Mouse (Mus musculus) left cerebral cortex, postnatal 25 days (tissue): Measurements from ENCODE around the gene Wdr44. TPM values are rescaled to one million over a fixed set of nuclear protein-coding genes. Genes with fewer than 3 reads are reported as not detected.
"Not testable (repeated sequence)": the region's sequence is repeated elsewhere in the genome, so short reads cannot be mapped to it uniquely, and the experiment has no call there.

Experiments
- DNase-seq, 2 experiments: peaks; one replicate each; pipeline ENCODE4 v3.0.0; 2022; ENCODE audit warnings: low spot score in 2 of 2, mixed read lengths in 1 of 2
- intact Hi-C: fragments of 180-260 bp; cut with DNase I; formaldehyde crosslinking; loops from one replicate; pipeline ENCODE4 v1.15.1; 2025
- total RNA-seq, 2 experiments: library from RNA; stranded (reverse); gene quantifications; 2 replicates each; pipeline ENCODE4 v1.2.3; 2021

Gene Wdr44
- 10 to 100 TPM; 22.3 to 22.6 TPM for total RNA-seq

DNA sequence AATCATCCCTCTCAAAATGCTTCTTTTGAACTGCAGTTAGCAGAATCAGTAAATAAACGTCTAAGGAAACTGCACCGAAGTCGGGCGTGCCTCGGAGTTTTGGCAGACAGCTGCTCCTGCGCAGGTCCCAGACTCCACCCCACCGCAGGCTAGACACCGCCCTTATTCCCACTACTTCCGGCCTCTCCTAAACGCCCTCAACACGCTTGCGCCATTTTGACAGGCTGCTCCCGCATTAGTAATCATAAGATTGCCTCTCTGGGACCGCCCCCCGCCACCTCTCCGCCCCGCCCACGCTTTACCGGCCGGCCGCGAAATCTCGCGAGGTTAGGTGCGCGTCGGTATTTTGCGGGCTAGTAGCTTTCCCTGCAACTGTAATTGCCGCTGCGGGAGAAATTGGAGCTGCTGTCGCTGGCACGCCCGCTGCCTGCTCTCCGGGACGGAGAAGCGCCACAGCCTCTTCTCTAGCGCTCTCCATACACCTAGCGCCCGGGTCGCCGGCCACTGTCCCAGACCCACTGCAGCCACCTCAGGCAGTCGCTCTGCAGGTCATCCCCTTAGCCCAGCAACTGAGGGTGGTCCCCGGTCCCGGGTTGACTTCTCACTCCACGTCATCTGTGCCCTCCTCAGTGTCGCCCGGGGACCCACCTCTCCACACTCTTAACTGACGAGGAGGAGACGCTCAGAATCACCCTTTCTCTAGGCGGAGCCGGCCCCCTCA is at the start of gene Wdr44:
Wdr44 (plus strand) TSS at position 330 of the 721 bp plus-strand sequence.
- intact Hi-C loops, result no loop called here
- peak; percentile 87 to 96 for DNase-seq

DNA sequence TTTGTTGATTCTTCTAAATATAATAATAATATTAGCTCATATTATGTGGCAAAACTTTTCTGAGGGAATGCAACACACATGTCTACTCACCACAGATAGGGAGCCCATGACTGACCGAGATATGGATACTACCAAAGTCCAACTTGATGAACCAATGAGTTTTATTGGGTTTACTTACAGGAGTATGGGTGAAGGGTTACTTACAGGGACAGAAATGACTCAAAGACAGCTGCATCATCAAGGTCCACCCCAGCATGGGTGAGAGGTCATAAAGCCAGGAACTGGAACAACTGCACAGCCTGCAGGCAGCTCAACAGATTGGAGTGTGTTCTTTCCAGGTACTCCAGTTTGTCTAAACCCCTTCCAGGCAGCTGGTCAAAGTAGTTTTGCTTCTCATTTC is 44.5 kb upstream of the Wdr44 start:
- intact Hi-C loops, result no loop called here
- DNase-seq, result no peak

DNA sequence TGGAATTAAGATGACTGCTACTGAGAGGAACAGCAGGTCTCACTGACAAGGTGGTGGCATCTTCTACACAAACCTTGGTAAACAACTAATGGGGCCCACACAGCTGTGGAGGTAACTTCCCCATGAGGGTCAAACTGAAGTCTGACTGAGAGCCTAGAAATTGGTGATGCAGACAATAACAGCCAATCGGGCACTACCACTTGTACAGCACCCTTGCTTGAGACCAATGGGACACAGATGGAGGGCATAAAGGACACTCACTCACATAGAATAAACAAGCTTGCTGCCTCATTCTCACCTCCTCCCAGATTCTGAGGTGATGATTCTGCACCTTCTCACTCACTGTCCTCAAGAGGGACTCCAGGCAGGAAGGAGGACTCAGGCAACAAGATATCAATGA is 30.6 kb upstream of the Wdr44 start:
- intact Hi-C loops, result no loop called here
- no peak for DNase-seq

DNA sequence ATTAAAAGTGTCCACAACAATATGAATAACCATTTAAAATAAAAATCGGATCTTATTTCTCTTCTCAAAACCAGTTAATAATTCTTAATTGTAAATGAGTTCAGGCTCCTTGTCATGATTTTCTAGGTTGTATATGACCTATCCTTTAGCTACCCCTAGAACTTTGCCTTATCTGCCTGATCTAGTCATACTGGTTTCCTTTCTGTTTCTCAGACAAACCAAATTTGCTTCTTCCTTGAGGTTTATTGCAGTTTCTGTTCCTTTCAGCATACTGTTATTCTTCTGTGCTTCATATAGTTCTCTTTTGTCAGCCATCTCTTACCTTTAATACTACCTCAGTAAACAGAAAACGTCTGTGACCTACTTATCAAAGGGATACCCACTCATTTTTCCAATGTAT is 19.7 kb upstream of the Wdr44 start:
- intact Hi-C loops, result no loop called here

DNA sequence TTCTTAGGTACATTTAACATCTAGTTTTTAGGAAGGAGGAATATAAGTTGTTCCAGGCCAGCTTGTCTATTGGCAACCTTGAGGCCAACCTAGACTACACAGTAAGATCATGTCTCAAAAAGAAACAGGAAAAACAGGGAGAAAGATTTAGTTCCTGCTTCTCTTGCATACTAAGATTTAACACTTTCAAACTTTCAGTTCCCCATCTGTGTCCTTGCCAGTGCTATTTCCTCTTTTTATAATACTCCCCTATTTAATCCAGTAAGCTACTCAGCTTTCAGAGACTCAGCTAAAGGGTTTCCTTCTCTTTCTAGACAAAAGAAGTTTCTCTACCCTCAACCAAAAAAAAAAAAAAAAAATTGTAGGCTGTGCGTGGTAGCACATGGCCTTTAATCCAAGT is 17.4 kb upstream of the Wdr44 start:
- DNase-seq, result no peak
- intact Hi-C loops, result no loop called here

More for the DNA sequence above, 19.7 kb upstream of the Wdr44 start:
- DNase-seq, result no peak

DNA sequence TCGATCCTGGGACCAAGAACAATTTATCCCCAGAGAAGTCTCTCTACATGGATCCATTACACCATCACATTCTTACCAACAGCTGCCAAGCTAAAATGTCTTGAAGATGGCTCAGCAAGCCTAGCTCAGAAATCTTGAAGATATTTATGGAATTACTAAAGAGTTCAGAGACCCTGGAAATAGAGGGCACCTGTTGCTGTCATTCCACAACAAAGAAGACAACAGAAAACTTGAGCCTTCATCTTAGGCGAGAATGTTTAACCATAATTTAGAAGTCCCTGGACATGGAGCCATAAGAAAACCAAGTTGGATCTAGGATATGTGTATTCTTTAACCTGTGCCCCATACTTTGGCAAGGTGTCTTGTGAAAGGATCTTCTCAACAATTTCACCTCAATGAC is 16.3 kb upstream of the Wdr44 start:
- no peak for DNase-seq
- intact Hi-C loops, result no loop called here

DNA sequence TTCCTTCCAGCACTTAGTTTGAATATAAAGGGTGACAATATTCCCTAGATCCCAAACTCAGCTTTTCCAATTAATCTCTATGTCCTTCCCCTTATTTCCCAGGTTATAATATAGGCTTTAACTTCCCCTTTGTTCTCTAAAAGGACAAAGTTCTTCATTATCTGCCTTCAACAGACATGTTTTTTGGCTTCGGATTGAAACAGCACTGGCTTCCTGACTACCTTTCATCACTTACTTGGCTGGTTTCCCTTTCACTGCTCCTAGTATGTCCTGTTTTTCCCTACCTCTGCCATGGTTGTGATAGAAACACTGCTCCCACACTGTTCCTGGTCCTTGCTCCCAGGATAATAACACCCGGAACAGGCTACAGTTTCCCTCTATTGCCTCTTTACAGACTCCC is 15.3 kb upstream of the Wdr44 start:
- intact Hi-C loops, result no loop called here
- DNase-seq, result no peak

DNA sequence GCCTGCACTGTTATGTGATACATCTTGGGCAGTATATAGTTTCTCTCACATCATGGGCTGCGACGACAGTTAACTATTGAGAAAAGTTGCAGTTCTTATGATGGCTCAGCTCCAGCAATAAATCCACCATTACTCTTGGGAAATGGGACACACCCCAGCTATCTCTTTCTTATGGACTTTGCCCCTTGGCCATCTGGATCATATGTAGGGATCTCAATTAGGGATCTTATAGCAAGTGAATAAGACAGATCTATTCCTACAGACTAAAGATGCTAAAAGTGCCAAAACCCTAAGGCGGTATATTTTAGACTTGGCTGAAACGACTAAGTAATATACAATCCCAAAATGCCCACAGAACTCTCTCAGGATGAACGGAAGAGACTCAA is 522 bp upstream of the Wdr44 start:
- no peak for DNase-seq
- intact Hi-C loops, result no loop called here

DNA sequence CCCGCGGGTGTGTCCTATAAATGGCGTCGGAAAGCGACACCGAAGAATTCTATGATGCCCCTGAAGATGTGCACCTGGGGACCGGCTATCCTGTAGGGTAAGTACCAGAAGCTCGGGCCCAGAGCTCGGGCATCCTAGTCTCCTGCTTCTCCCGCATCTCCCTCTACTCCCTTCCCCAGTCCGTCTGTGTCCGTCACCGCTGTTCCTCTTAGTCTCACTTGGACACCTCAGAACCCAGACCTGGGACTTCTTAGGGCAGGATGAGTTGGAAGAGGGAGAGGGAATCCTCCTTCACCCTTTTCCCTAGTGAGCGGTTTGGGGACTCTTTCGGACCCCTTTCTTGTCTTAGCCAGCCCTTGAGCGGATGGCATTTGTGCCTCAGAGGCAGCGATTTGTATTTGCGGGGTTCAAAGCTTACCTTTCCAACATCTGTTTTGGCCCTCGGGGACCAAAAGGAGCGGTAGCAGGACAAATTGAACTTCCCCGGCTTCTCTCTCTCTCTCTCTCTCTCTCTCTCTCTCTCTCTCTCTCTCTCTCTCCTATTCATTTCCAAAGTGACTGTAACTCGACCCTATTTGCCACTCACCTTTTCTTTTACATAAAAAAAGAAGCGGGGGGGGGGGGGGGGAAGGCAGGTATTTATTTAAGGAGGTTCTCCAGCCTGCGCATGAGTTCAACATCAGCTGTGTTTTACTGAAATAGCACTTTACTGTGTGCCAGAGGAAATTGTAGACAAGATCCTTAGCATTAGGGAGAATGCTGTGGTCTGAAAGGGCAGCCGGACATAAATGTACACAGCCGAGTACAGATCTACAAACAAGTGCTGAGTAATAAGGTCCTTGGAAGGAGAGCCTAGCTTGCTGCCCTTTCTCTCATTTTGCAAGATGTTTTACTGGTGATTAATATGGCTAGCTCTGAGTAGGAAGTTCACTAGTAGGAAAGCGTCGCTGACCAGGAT is 871 bp downstream of the Wdr44 start:
- intact Hi-C loops, result no loop called here

DNA sequence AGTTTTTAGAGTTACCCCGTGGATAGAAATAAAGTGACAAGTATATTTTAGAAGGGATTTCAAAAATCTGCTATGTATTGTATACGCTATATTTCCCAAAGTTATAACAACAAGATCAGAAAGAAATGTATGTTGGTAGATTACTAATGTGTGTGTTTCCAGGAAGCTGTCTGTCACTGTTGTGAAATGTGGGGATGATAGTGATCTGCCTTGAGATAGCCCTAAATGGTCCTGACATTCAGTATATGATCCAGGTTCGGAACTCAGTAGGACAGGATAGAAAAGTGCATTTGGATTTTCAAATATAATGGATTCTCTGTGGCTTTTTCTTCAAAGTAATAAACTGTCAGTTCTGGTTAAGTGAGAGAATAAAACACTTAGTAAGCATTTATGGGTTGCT is 1.7 kb downstream of the Wdr44 start:
- intact Hi-C loops, result no loop called here
- no peak for DNase-seq

More for the DNA sequence above, 871 bp downstream of the Wdr44 start:
- peak in 1 of 2 experiments; percentile 33 for DNase-seq

DNA sequence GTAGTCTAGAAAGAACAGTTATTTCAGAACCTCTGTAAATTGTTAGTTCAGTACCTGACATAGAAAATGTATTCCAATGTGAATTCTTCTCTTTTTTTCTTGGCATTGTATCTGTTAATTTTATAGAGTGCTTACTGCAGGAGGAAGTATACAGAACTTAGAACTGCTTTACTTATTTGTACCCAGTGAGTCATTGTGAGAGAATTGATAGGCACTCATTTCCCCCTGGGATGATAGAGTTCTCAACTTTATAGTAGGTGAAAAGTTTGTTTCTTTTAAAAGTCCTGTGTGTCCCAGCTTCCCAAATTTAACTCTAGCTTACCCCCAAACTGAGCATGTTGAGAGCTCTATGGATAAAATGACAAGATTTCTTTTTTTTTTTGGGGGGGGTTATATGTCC is 2.3 kb downstream of the Wdr44 start:
- no peak for DNase-seq
- intact Hi-C loops, result no loop called here

DNA sequence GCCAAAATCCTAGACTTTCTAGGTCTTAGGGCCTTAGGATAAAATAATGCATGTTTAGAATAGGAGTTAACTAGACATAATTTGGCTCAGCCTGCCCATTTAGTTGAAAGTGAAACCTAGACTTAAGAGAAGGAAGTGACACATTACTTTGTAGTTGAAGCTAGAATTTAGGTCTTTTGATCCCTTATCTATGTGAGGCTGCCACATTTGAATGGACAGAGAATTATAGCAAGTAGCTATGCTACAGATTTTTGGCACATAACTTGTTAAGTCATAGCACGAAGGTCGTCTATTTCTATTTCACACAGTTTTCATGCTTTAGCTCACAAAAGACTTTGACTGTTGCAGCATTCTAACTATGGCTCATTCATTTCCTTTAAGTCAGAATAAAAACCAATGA is 4.5 kb downstream of the Wdr44 start:
- intact Hi-C loops, result no loop called here
- DNase-seq, result no peak

DNA sequence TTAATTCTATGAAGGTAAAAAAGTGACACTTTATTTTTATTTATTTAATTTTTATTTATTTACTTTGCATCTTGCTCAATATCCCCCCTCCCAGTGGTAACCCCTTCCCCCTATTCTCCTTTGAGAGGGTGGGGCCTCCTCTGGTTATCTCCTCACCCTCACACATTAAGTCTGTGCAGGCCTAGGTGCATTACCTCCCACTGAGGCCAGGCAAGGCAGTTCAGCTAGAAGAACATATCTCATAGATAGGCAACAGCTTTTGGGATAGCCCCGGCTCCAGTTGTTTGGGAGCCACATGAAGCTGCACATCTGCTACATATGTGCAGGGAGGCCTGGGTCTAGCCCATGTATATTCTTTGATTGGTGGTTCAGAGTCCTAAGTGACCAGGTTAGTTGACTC is 6.2 kb downstream of the Wdr44 start:
- intact Hi-C loops, result no loop called here
- DNase-seq, result no peak

DNA sequence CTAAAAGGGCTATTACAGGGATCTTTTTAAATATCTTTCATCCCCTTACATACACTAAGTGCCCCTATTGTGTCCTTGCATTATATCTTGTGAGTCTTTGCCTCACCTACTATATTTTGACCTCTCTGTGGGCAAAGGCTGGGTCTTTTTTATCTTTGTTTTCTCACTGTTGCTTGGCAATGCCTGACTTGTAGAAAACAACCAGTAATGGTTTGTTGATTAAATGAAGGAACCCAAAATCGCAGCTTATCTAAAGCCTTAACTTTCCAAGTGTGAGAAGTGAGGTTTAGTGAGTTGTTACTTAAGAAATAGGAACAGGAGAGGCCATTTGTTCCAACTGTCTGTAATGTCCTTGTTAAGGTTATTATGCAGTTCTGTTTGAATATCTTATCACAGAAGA is 24.4 kb downstream of the Wdr44 start:
- intact Hi-C loops, result no loop called here
- no peak for DNase-seq

DNA sequence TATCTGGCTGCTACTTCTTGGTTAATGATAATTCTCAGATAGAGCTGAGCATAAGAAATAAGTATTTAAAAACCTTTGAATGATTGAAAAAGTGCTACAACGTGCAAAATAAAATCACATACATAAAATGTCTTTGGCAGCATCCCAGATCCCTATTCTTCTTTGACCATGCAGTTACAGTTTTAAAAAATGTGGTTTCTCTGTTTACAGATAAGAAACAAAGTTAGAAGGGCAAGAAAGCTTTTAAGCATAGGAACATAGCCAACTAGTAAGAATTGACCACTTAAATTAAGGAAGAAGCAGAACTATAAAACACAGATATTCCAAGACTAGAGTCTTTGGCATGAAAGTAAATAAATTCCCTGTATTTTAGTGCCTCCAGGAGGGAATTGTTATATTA is 34.6 kb downstream of the Wdr44 start:
- no peak for DNase-seq
- intact Hi-C loops, result no loop called here

DNA sequence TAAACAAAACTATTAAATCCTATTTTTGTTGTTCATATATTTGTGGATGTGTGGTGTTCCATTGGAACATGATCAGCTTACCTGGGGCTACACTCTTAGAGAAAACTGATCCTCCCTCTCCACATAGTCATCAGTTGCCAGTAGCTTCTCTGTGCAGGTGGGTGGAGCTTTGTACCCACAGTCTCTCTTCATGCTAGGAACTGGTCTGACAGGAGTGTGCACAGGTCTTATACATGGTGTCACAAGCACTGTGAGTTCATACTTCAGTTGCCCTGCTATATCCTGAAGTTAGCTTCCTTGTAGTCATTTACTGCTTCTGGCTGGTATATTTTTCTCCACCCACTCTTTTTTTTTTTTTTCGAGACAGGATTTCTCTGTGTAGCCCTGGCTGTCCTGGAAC is 61.8 kb downstream of the Wdr44 start:
- no peak for DNase-seq
- intact Hi-C loops, result no loop called here

DNA sequence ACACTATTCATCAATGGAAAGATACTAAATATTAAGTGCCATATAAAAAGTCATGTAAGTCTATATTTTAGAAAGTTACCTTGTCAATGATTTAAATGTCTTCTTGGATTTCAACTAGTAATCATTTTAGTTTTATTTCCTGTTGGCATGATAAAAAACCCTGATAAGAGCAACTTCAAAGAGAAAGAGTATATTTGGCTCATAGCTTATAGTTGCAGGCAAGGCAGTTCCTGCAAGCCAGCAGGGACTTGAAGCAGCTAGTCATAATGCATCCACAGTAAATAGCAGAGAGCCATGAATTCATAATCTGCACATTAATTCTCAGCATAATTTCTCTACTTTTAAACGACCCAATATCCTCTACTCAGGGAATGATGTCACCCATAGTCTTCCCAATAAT is 75.0 kb downstream of the Wdr44 start:
- DNase-seq, result no peak
- intact Hi-C loops, result no loop called here

DNA sequence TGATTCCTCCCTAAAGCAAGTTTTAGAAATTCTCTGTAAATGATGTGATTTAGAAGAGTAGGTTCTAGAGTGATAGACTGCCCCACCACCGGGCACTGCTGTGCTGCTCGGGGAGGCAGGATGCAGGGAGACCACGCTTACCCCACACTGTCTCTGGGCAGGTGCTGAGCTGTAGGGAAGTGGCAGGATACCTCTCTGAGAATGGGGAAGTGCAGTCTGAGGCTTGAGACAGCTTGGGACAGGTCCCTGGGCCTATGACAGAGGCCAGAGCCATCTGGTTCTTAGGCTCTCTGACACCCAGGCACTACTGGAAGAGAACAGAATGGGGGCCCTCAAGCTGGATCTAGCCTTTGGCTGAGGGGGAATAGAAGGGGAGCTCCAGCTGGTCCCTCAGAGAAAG is 114.3 kb downstream of the Wdr44 start:
- intact Hi-C loops, result no loop called here
- no peak for DNase-seq

DNA sequence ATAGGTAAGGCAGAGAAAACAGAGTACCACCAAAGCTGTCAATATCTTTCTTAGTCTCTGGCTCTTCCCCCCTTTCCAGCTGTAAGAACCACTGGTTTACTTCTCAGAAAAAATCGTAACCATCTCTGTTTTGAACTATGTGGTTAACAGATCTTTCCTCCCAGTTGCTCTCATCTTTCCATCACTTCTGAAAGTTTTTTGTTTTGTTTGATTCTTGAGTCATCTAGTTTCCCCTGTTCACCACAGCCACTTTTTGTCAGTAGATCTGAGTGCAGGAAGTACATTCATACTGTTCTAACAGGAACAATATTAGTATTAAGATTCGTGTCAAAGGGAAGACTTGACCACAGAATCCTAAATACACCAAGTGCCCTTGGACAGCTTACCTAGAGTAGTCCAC is 117.5 kb downstream of the Wdr44 start:
- intact Hi-C loops, result no loop called here

DNA sequence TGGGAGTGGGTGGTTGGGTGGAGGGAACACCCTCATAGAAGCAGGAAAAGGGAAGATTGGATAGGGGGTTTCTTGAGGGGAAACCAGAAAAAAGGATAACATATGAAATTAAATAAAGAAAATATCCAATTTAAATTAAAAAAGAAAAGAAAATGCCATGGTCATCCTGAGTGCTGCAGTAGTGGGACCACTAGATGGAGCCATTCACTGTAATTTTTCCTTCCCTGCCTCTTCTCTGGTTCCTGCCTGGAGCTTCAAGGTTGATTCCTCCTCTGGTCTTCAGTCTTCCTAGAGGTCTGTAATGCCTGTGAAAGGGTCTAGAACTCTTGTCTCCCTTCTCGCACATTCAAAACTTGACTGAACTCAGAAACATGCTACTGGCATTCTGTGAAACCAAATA is 120.4 kb downstream of the Wdr44 start:
- intact Hi-C loops, result not testable (repeated sequence)

More for the DNA sequence above, 117.5 kb downstream of the Wdr44 start:
- DNase-seq, result no peak

DNA sequence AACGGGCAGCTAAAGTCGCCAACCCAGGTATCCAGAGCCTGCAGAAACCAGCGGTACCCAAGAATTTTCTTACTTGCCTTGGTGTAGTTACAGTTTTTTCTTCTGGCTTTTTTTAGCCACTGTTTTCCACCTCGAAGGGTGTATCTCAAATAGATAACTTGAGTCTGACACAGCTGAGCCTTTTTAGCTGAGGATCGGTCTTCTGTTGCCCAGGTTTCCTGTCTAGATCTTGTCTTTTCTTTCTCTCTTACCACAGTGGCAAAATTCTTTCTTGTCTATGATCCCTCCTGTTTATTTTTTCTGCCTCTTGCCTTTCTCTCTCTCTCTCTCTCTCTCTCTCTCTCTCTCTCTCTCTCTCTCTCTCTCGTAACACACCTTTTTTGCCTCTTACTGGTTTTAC is 130.0 kb downstream of the Wdr44 start:
- DNase-seq, intact Hi-C loops: not testable (repeated sequence)

More for the DNA sequence above, 120.4 kb downstream of the Wdr44 start:
- peak; percentile 4 to 9 for DNase-seq
